Mouse (Mus musculus): ENCODE measurements at regions not wholly inside any gene's neighbourhood (a gene's known extent, or its start where the extent isn't known, plus 50 kb on each side); places are given as distances from the start of the nearest gene placed in this dataset.

- DNase-seq: no peak
Observed at GRCm38 (mm10) chr1:65439129-65439528, 157.3 kb downstream of the Pth2r start.

- DNase-seq: peak; percentile 60 to 79
Observed at GRCm38 (mm10) chr1:65440156-65440555, 158.3 kb downstream of the Pth2r start.

Measured in kidney, postnatal 25 days (tissue).